Mouse (Mus musculus) mouse embryonic stem cell (cell line): ENCODE measurements around the gene Gm36028.

Experiments used
- in situ Hi-C, 2 experiments: fragments of 300-500 bp; cut with MboI; formaldehyde crosslinking; loops; 1 replicate in 1 of 2; 3 replicates in 1 of 2; pipeline ENCODE4 v1.14.3; 2019 to 2020; ENCODE audit warnings: low sequenced_read_pairs in 2 of 2, low pct_unique_long_range_greater_than_20kb in 1 of 2, mixed read lengths in 1 of 2; ENCODE audit not compliant: unreplicated experiment in 1 of 2

Gm36028 gene

DNA sequence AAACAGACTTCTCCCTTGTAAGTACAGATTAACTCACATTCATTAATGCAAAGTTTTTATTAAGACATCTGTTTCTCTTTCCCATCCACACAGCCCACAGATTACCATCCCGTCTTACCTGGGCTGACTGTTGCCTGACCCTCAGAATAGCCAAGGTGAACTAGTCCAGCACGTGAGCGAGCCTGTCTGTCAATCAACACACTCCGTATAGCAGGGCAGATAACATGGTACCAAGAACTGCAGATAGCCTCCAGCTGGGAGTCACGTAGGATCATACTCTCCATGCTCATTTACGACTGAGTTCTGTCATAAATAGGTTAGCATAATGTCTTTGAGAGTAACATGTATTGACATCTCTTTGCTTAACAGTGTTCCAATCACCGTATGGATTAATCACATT is at the start of gene Gm36028:
Gene Gm36028, minus strand, starts transcription at position 118 of the 400 bp plus-strand sequence.
- in situ Hi-C loops, result no loop called here

DNA sequence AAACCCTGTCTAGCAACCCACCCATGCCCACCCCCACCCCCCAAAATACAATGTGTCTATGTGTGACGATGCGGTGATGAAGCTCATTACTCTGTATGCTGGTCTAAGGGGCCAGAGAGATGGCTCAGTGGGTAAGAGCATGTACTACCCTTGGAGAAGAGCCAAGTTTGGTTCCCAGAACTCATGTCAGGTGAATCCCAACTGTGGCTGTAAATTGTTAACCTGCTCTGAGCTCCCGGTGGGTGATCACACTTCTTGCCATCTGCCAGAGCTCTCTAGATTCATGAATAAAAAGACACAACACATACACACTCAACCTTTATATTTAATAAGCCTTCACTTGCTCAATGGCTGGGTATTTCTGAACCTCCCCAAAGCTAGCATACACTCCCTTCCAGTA is 45.5 kb upstream of the Gm36028 start:
- in situ Hi-C loops, result no loop called here

DNA sequence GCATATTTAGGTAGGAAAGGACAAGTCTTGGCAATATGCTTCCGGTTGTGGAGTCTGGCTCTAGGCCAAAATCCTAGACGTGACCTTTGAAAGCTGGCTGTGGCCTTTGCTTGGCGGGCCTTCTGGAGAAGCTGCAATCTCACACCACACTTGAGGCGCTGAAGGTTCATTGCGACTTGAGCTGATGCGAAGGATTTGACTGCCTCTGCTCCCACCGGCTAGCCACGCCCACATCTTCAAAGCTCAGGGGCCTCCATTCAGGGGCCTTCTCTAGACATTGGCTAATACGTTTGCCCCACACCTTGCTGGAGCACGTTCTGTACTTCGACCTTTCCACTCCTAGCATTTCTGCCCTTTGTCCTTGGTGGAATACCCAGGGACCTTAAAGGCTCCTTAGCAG is 40.4 kb upstream of the Gm36028 start:
- in situ Hi-C loops, result no loop called here

- in situ Hi-C loops, result no loop called here
These were observed 38.4 kb upstream of the Gm36028 start for GRCm38 (mm10) chr16:37899357-37899756.

DNA sequence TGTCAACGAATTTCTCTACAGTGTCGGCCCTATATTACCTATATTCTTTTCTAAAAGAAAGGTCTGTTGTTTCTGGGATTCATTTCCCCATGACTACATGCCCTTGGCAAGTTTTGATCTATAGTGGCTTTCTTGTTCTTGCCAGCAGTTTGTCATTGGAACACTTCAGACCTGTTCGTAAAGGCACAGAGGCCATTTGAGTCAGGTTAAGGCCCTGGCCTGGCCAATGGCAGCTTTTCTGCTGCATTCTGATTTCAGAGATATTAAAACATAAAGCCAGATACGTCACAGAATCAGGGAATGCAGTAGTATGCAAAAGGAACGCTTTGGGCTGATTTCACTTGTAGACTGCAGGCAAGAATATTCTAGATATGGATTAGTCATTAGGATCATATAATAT is 37.8 kb upstream of the Gm36028 start:
- in situ Hi-C loops, result no loop called here

GRCm38 (mm10) chr16:37893942-37894341 is 33.0 kb upstream of the Gm36028 start:
- in situ Hi-C loops, result no loop called here

GRCm38 (mm10) chr16:37893381-37893780 is 32.4 kb upstream of the Gm36028 start:
- in situ Hi-C loops, result no loop called here

GRCm38 (mm10) chr16:37892667-37893066 is 31.7 kb upstream of the Gm36028 start:
- in situ Hi-C loops, result no loop called here

- in situ Hi-C loops, result no loop called here
These were observed 28.0 kb upstream of the Gm36028 start for GRCm38 (mm10) chr16:37888986-37889385.

- in situ Hi-C loops, result no loop called here
These were observed 20.2 kb upstream of the Gm36028 start for GRCm38 (mm10) chr16:37881168-37881567.

DNA sequence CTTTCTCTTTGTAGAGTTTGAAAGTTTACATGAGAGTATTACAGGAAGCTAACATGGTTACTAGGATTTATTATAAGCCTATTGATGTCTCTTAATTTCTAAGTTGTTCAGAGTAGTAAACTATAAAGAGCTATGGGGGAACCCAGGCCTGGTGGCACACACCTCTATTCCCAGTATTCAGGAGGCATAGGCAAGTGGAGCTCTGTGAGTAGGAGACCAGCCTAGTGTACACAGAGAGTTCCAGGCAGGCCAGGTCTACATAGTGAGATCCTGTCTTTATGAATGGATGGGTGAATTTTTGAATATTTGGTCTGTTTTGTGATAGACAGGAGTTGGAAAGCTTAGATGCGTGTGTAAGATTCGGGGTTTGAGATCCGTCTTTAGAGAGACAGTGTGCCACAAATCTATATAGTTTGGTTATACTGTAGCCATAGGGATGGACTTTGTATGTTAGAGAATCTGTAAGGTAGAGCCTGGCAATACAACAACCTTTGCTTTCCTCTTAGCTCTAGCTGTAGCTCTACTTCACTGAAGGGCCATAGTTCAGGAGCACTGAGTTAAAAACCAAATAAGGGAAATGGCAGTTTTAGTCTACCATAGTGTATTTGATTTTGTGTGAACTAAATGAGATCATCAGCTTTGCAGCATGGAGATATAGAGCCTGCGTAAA is 18.9 kb upstream of the Gm36028 start:
- in situ Hi-C loops, result no loop called here

DNA sequence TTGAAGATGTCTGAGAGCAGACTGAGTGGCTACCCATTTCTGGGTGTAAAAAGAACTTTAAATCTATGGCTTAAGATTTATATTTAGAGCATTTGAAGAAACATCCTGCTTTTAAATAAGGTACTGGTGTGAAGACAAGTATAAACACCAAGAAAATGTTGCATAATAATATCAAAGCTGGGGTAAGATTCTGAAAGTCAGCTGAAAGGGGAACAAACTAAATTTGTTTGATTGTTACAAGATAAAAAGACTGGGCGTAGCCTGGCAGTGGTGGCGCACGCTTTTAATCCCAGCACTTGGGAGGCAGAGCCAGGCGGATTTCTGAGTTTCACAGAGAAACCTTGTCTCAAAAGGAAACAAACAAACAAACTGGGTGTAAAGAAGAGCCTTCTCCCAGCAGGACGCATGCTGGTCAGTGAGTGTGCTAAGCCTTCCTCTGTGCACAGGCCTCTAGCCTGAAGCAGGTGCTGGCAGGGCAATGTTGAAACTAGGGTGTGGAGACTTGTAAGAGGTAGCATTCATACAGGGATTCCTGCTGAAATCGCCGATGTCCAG is 18.1 kb upstream of the Gm36028 start:
- in situ Hi-C loops, result no loop called here

DNA sequence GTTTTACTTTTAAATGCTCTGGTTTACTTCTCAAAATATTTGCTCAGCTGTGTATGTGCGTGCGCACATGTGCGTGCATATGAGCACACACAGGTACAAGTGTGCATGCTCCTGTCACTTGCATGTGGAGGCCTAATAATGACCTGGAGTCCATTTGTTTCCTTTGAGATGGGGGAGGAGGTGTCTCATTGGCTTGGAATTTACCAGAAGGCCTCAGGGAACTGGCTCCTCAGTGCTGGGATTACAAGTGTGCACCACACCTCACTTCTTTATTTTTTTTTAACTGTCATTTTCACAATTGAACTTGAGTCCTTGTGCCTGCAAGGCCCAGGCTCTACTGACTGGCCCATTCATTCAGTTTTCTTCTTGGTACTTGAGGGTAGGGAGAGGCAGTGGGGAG is 16.5 kb upstream of the Gm36028 start:
- in situ Hi-C loops, result no loop called here

DNA sequence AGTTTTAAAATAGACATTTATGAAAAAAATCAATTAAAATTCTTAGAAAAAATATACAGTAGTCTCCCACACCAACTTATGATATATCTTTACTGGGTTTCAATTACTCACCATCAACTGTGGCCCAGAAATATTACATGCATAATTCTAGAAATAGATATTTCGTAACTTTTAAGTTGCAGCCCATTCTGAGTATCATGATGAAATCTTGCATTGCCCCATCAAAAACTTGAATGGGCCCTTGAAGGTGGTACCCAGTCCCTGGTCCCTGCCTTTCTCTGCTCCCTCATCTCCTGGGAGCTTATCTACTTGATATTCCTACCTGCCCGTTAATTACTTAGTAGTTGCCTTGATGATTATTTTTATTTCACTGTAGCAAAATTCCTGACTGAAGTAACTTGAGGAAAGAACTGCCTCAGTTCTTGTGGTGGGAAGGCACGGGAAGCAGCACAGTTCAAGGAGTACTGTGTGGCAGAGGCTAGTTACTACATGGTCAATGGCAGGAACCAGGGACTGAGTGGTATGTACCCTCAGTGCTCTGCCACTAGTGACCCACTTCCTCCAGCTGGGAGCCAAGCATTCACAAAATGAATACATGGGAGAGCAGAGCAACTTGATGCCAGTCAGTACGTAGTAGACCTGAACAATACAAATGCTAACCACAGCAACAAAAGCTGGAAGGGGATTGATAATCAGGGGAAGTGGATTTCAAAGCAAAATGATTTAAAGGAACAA is 13.7 kb upstream of the Gm36028 start:
- in situ Hi-C loops, result no loop called here

DNA sequence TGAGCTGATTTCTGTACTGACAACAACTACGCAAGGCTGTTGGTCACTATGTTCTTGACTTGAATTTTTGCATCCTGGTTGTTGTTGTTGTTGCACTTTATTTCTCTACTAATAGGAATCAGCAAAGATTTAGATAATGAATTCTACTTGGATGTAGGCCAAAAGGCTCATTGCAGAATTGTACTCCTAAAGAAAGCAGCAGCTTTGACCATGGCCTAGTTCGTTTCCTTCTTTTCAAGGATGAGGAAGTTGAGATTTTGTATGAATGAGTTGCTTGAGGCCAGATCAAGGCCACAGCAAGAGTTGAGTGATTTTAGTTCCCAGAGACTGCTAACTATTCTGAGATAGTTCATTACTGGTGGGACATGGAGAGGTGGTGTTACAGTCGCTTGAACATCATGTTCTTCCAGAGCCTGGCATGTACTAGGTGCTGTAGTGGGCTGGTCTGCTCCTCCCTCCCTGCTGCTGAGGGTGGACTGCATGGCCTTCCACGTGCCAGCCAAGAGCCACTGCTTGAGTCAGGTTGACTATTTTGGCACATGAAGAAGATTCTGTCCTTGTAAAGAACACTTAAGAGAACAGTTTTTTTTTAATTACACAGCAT is 10.3 kb upstream of the Gm36028 start:
- in situ Hi-C loops, result no loop called here

DNA sequence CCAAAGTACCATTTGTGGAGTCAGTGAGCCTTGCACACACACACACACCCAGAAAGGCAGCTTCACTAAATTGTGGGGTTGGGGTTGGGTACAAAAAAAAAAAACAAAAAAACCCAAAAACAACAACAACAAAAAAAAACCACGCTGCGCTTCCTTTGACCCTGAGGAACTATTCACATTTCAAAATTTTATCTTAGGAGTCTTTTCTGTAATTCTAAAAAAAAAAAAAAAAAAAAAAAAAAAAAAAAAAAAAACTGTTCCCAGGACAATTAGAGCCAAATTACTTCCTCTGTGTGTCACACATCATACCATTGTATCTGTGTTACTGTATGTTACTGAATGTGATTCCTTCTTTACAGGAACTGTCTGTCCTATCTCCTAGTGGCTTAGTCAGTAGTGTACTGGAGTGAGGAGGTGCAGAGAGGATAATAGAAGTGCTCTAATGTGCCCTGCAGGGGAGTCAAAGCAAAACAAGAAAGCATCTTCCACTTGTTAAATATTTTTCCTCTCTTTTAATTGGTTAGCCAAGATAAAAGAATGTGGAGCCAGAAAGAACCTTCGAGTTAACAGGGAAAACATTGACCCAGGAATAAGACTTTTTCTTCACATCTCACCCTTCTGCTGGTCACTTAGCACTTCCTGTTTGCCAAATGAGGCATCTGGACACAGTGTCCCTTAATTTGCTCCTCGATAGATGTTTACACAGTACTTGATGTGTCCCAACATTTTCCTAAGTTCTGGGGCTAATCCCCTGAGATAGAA is 8.7 kb upstream of the Gm36028 start:
- in situ Hi-C loops, result no loop called here

DNA sequence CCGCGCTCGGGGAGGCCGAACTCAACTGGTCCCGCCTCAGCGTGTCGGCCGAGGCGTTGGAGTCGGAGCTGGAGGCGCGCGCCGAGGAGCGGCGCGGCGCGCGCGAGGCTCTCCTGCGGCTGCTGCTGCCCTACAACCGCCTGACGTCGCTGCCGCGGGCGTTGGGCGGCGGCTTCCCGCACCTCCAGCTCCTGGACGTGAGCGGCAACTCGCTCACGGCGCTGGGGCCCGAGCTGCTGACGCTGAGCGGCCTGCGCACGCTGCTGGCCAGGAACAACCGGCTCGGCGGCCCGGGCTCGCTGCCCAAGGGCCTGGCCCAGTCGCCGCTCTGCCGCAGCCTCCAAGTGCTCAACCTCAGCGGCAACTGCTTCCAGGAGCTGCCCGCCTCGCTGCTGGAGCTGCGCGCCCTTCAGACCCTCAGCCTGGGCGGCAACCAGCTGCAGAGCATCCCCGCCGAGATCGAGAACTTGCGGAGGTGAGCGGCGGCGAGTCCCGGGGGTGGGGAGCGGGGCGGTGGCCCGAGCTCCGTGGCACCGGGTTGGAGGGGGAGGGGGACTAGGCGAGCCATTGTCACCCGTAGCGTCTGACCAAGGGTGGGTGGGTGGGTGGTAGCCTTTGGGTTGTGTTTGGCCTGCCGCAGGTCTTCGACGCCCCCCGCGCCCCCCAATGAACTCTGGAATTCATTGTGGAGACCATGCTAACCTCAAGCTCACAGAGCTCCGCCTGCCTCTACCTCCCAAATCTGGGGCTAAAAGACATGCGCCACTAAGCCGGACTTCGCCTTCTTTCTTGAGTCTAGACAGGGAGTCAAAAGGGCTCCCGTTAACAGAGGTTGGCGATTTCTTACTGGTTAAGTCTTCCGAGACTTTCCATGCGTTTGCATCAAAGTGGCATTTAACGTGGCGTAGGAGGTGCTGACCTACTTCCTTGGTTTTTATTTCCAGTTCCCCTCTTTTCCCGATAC is 7.8 kb upstream of the Gm36028 start:
- in situ Hi-C loops, result no loop called here
